Mouse (Mus musculus) regulatory T cell (primary cell): Measurements from ENCODE around the gene Nutf2.

Experiments
- in situ Hi-C: fragments of 300-600 bp; cut with MboI, MseI; formaldehyde crosslinking; loops from one replicate; pipeline ENCODE4 v1.15.1; 2025; ENCODE audit warnings: high pct_unique_total_duplicates

Nutf2 gene

GRCm38 (mm10) chr8:105854715-105855216 is 5.6 kb upstream of the Nutf2 start, which contains the start of gene Thap11:
Gene Thap11 (plus strand): TSS chr8:105855132.
- in situ Hi-C loops = no loop called here

- in situ Hi-C loops = no loop called here
These were observed 4.9 kb upstream of the Nutf2 start for GRCm38 (mm10) chr8:105855248-105856167.

GRCm38 (mm10) chr8:105856168-105856835 is 4.1 kb upstream of the Nutf2 start:
- in situ Hi-C loops = no loop called here

GRCm38 (mm10) chr8:105858495-105858894 is 1.9 kb upstream of the Nutf2 start:
- in situ Hi-C loops = no loop called here

- in situ Hi-C loops = no loop called here
These were observed 1.1 kb upstream of the Nutf2 start for GRCm38 (mm10) chr8:105859314-105859713.

- in situ Hi-C loops = loop anchor here (5.0 kb wide), 1 partner anchor 35 kb away; the partner anchor contains the start of genes Ranbp10 and Tsnaxip1
These were observed 1.6 kb downstream of the Nutf2 start for GRCm38 (mm10) chr8:105861951-105862350.

- in situ Hi-C loops = no loop called here
These were observed 6.1 kb downstream of the Nutf2 start for GRCm38 (mm10) chr8:105866364-105867029.

GRCm38 (mm10) chr8:105874301-105874700 is 13.9 kb downstream of the Nutf2 start:
- in situ Hi-C loops = no loop called here

- in situ Hi-C loops = loop anchor here (10.0 kb wide), 1 partner anchor 54 kb away; the partner anchor contains the start of genes Ctrl and Psmb10
These were observed 20.6 kb downstream of the Nutf2 start, which contains the start of gene Edc4 for GRCm38 (mm10) chr8:105880754-105881520. Gene Edc4 (plus strand): TSS chr8:105880881.

- in situ Hi-C loops = loop anchor here (10.0 kb wide), 1 partner anchor 45 kb away; the partner anchor contains the start of genes Ctrl and Psmb10
These were observed 29.5 kb downstream of the Nutf2 start for GRCm38 (mm10) chr8:105889756-105890465.

GRCm38 (mm10) chr8:105890870-105891269 is 30.5 kb downstream of the Nutf2 start:
- in situ Hi-C loops = no loop called here

- in situ Hi-C loops = no loop called here
These were observed 32.1 kb downstream of the Nutf2 start for GRCm38 (mm10) chr8:105892432-105892831.

- in situ Hi-C loops = no loop called here
These were observed 33.0 kb downstream of the Nutf2 start, which contains the start of gene Nrn1l for GRCm38 (mm10) chr8:105893339-105893738. Gene Nrn1l (plus strand): TSS chr8:105893567.

GRCm38 (mm10) chr8:105897801-105898480 is 37.6 kb downstream of the Nutf2 start:
- in situ Hi-C loops = no loop called here

- in situ Hi-C loops = no loop called here
These were observed 40.0 kb downstream of the Nutf2 start, which contains the start of gene Pskh1 for GRCm38 (mm10) chr8:105900180-105900940. Gene Pskh1 (plus strand): TSS chr8:105900441.

- in situ Hi-C loops = no loop called here
These were observed 40.7 kb downstream of the Nutf2 start for GRCm38 (mm10) chr8:105900941-105901616.

- in situ Hi-C loops = no loop called here
These were observed 59.0 kb downstream of the Nutf2 start for GRCm38 (mm10) chr8:105919390-105919789.

- in situ Hi-C loops = loop anchor here (5.0 to 10.0 kb wide), 2 partner anchors 213 to 1460 kb away; no protein-coding TSS in a partner anchor
These were observed 64.7 kb downstream of the Nutf2 start for GRCm38 (mm10) chr8:105925123-105925522.
